8 mouse cellular contexts compared by ENCODE assay signal in the genomic region with DNA sequence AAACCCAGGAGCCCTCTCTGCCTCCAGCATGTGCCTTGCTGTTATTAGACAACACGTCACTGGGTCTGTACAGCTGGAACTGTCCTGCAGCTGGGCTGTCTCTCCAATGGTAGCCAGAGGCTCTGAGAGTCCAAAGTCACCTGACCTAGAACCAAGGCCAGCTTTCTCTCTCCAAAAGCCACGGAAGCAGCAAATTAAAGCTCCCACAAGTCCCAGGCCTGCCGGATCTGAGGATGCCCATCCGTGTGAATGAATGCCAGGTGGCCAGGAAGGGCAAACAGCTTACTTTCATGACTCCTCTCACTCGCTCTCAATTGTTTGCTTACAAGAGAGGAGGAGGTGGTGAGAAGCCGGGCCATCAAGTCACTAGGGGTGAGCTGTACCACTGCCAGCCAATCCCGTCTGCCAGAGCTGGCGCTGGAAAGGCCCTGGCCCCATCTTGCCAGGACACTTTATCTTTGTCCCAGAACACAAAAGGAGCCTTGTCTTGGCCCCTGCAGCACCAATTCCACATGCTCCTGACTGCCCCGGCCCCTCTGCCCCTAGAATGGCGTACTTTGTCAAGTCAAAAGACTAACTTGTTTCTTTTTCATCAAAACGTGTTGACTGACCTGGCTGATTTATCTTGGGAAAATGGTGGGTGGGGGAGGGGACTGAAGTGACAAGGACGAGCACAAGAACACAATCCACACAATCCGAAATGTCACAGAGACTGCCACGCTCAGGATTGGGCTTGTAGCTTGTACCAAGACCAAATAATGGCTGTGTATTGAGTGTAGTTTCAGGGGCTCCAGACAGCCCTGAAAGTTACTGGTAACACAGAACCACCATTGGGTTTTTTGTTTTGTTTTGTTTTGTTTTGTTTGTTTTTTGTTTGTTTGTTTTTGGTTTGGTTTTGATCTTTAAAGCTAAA. TPM values are rescaled to one million over a fixed set of nuclear protein-coding genes. Genes with fewer than 3 reads are reported as not detected.
A peak's percentile ranks its signal among the peaks of the same experiment; 100 is the strongest.
DNase-seq lines count a peak whose midpoint lies in the region; ATAC-seq and TF ChIP-seq lines count a peak whose summit lies in the region.
"Had no signal": no experiment of that assay in that cellular context is flagged by ENCODE, and none has a peak within 500 bp of the region (broad histone marks: within the 10 kb centered on the region; RNA-seq: fewer than 3 reads in every experiment).

No protein-coding gene starts in this region.

- H3K4me1 ChIP-seq in lung, embryonic 16.5 days (replicated peaks; ENCODE audit: control insufficient read depth, insufficient read depth, low read length) = peaks cover 3% of the 10 kb centered on the region
- H3K4me1 ChIP-seq in hindbrain, postnatal 0 days (ENCODE audit: insufficient read depth, low read length) = no peaks in the 10 kb centered on the region
- 0 out of 2 replicates have a peak, but pooled peaks cover 3% of the 10 kb centered on the region for H3K4me1 ChIP-seq in neural tube, embryonic 14.5 days (ENCODE audit: control insufficient read depth, insufficient read depth, low read length)

- H3K4me3 ChIP-seq in lung, embryonic 16.5 days (ENCODE audit: low read length) = no peak overlapping the region
- no peak overlapping the region for H3K4me3 ChIP-seq in hindbrain, postnatal 0 days (ENCODE audit: low read length)
- H3K4me3 ChIP-seq in neural tube, embryonic 14.5 days (ENCODE audit: low read depth, low read length) = no peak overlapping the region

- no peak for DNase-seq in lung, postnatal 36 days
- peak; percentile 94 to 96 for DNase-seq in cerebellum, postnatal 10 days
- DNase-seq in forelimb bud, embryonic 11.5 days (ENCODE audit: low read depth, low spot score) = peak; percentile 40
- peak; percentile 78 for DNase-seq in hindbrain, postnatal 0 days (ENCODE audit: low spot score)
- no peak for DNase-seq in urinary bladder, postnatal 36 days (ENCODE audit: low spot score in 2 of 2)

- no peak overlapping the region for H3K27ac ChIP-seq in lung, embryonic 16.5 days (ENCODE audit: low read length)
- no peak overlapping the region; the same call in 1 of the 2 replicates for H3K27ac ChIP-seq in hindbrain, postnatal 0 days
- H3K27ac ChIP-seq in neural tube, embryonic 14.5 days (ENCODE audit: low read depth, low read length) = peak overlapping the region; percentile 44; the same call in 1 of the 2 replicates

- H3K4me2 ChIP-seq in lung, embryonic 16.5 days (ENCODE audit: low read depth, low read length) = no peak overlapping the region
- peak overlapping the region; percentile 25; the same call in 1 of the 2 replicates for H3K4me2 ChIP-seq in hindbrain, postnatal 0 days (ENCODE audit: low read depth, low read length)
- H3K4me2 ChIP-seq in neural tube, embryonic 14.5 days (ENCODE audit: low read depth, low read length) = no peak overlapping the region

- no peaks in the 10 kb centered on the region for H3K9me3 ChIP-seq in lung, embryonic 16.5 days (ENCODE audit: control insufficient read depth, low read length)
- H3K9me3 ChIP-seq in hindbrain, postnatal 0 days (ENCODE audit: low read length) = no peaks in the 10 kb centered on the region
- no peaks in the 10 kb centered on the region for H3K9me3 ChIP-seq in neural tube, embryonic 14.5 days (ENCODE audit: control insufficient read depth, low read length)

- WGBS in lung, embryonic 16.5 days = 15% methylated on average over 14 of the region's 14 CpGs
- 18% methylated on average over 14 of the region's 14 CpGs for whole genome bisulfite sequencing in hindbrain, postnatal 0 days
- 13% methylated on average over 14 of the region's 14 CpGs for WGBS in neural tube, embryonic 14.5 days

- no peaks in the 10 kb centered on the region for H3K36me3 ChIP-seq in lung, embryonic 16.5 days (ENCODE audit: control insufficient read depth, insufficient read depth, low read length)
- no peaks in the 10 kb centered on the region for H3K36me3 ChIP-seq in hindbrain, postnatal 0 days (ENCODE audit: insufficient read depth, low read length)
- H3K36me3 ChIP-seq in neural tube, embryonic 14.5 days (ENCODE audit: control insufficient read depth, insufficient read depth, low read length) = no peaks in the 10 kb centered on the region

- no peak for TF ChIP-seq CTCF in hindbrain, postnatal 0 days (IDR thresholded peaks at IDR 0.05; ENCODE audit: low read depth)

- peak; percentile 66 for ATAC-seq in lung, embryonic 16.5 days (ENCODE audit: low read depth)
- peak; percentile 87 for ATAC-seq in hindbrain, postnatal 0 days
- ATAC-seq in neural tube, embryonic 14.5 days (ENCODE audit: low read depth) = peak; percentile 91

- no peak overlapping the region for H3K9ac ChIP-seq in lung, embryonic 16.5 days (ENCODE audit: low read length)
- no peak overlapping the region for H3K9ac ChIP-seq in hindbrain, postnatal 0 days (replicated peaks; ENCODE audit: low read length)
- H3K9ac ChIP-seq in neural tube, embryonic 14.5 days (replicated peaks; ENCODE audit: low read depth, low read length) = no peak overlapping the region; the same call in 1 of the 2 replicates

- H3K27me3 ChIP-seq in lung, embryonic 16.5 days (ENCODE audit: control insufficient read depth, insufficient read depth, low read depth, low read length) = no peaks in the 10 kb centered on the region
- H3K27me3 ChIP-seq in hindbrain, postnatal 0 days (ENCODE audit: insufficient read depth, low read length) = no peaks in the 10 kb centered on the region
- H3K27me3 ChIP-seq in neural tube, embryonic 14.5 days (ENCODE audit: control insufficient read depth, insufficient read depth, low read length) = no peaks in the 10 kb centered on the region

RNA-seq across cellular contexts. Expression of gene F830045P16Rik, which starts 6.8 kb away (rescaled TPM):
- not detected in 2 replicates for polyA plus RNA-seq in lung, embryonic 16.5 days (2015; fragmentation: Nextera tagmentation; extraction: Ambion mirVana)
- total RNA-seq in hindbrain, postnatal 0 days (2014; rRNA removed) = not detected in 2 replicates
- not detected in 2 replicates for polyA plus RNA-seq in hindbrain, postnatal 0 days (2015; fragmentation: Nextera tagmentation; extraction: Ambion mirVana)
- polyA plus RNA-seq in neural tube, embryonic 14.5 days (2014; fragmentation: Nextera tagmentation; extraction: Ambion mirVana) = not detected in 2 replicates
- polyA plus RNA-seq: small intestine, adult 2 months had no signal

Comparison
In these comparisons a context has a peak if more than half of its experiments do, and no peak if none do; other contexts are left out.
1. DNase-seq: peak in cerebellum, postnatal 10 days (2 of 2), forelimb bud, embryonic 11.5 days (single experiment) and hindbrain, postnatal 0 days (single experiment); none in lung, postnatal 36 days (single experiment) and urinary bladder, postnatal 36 days (0 of 2).
2. Peak in every context shown above with its lines, with median percentiles within 50 percentile points of each other: ATAC-seq.